Mouse (Mus musculus) urinary bladder, postnatal 10 days (tissue): Measurements from ENCODE around the gene Gm17783.
"Not testable (repeated sequence)": the region's sequence is repeated elsewhere in the genome, so short reads cannot be mapped to it uniquely, and the experiment has no call there.

Experiments used
- DNase-seq: peaks from one replicate; pipeline ENCODE4 v3.0.0; 2022; ENCODE audit warnings: low spot score

Gene Gm17783

DNA sequence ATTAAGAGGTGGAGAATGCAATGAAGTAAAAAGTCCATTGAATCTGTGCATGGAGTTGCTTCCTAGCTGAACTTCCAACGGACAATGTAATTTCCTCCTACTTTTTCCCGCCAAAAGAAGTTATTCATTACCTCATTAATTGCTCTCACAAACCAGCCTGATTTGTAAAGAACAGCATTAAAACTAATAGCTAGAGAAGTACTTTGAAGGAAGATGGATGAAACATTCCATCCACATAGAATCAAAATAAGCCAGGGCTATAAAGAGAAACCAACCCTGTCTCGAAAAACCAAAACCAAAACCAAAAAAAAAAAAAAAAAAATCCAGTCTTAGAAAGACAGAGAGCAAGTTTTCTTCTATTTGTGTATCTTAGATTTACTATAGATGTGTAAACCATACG is at the start of gene Gm17783:
TSS of gene Gm17783 (minus strand) at position 101 of the 400 bp plus-strand sequence.
- no peak for DNase-seq

DNA sequence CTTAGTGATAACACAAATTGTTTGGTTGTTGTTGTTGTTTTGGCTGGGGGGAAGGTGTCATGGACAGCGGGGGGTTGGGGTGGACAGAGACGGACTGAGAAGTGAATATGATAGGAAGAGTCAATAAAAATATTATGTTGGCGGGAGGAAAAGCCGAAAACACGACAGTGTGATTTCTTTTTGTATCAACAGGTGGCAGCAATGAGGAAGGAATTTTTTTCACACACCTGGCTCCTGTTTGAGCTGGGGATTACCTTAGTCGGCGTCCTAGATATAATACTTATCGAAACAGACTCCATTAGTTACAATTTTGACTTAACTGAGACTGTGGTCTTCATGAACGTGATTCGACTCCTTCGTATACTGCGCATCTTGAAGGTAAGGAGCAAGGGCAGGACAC is 48.0 kb upstream of the Gm17783 start:
- no peak for DNase-seq

DNA sequence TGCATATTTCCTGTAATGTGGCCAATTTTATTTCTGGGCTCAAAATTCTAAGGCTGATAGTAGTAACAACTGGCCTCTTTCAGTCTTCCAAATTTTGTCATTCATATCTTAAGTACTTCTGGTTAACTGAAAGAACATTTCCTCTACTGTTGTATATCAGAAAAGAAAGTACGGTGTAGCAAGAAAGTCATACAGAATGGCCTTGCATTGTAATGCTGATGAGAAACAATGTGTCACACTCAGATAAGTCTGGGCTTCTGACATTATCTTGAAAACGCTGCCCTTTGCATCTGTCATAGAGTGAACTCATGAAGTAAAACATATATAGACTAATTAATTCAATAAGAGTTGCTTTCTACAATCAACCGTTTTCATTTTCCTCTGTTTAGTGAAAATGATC is 40.5 kb upstream of the Gm17783 start:
- DNase-seq: no peak

DNA sequence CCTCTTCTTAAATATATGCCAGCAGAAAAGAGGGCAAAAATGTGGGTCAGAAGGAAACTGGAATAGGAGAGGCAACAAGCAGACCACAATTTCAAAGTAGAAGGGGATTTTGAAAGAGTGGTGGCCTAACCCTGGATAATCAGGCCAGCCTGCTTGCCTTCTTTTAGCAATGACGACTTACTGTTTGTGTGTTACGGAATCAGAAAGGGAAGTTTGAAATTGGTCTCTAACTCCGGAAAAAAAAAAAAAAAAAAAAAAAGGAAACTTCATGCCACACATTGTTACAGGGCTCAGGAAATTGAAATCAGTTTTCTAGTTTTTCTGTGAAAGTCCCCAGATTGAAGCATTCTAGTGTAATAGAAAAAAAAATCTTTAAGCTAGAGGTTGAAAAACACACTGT is 29.9 kb upstream of the Gm17783 start:
- DNase-seq: no peak

DNA sequence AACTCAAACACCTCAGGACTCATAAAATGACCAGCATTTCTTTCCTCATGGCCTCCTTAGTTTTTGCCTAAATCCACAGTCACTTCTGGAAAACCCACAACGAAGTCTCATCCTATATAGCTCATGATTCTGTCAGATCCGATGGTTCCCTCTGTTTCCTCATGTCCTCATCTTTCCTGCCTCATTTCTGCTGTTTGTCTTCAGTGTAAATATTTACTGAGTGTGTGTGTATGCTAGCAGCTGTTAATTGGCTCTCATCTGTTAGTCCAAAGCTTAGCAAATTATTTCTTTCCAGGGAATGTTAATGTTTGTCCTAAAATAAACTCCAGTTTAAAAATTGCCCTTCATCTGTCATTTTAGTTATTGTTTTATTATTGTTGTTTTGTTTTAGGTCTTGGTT is 19.7 kb upstream of the Gm17783 start:
- no peak for DNase-seq

DNA sequence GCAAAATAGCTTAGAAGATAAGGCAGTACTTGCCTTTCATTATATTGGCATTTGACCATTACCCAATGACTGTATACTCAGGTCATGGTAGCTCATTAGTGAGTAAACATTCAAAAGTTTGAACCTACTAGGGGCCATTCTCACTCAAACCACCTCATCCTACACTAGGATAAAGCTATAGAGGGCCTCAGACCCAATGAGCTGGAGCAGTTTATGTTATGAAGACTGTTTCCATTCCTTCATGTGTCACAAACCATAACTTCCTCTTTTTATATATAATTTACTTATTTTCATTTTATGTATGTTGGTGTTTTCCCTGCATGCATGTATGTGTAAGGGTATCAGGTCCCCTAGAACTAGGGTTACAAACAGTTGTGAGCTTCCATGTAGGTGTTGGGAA is 16.1 kb upstream of the Gm17783 start:
- DNase-seq: no peak

DNA sequence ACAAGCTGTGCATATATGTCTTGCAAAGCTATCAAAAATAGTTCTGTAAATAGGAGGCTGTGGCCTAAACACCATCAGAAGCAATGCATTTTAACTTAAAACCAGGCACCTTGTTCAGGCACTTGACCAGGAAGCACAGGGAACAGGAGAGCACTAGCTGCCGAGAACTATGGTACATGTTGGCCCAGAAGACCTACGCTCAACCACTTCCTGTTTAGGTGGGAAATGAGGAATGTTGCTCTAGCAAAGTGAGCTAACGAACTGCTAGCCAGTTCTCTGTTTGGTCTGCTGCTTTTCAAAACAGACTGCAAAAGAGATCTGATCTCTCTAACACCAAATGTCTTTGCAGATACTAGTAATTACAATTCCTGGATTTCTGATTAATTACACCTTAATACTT is 12.5 kb upstream of the Gm17783 start:
- DNase-seq: no peak

DNA sequence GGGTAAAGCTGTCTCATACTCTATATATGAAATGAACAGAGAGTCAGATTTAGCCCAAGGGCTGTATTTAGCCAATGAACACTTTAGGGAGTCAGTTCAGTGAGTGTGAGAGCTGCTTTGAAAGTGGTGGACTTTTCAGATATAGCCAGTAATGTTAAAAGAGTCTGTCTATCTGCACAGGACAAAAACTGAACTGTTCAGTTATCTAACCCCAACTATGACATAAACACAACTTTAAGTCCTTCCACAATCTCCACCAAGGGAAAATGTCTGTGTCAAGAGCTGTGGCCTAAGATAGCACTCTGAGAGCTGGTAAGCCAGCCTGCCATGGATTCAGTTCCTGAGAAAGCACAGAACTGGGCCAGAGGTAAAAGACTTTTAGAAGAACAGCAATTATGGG is 10.3 kb upstream of the Gm17783 start:
- DNase-seq: no peak

DNA sequence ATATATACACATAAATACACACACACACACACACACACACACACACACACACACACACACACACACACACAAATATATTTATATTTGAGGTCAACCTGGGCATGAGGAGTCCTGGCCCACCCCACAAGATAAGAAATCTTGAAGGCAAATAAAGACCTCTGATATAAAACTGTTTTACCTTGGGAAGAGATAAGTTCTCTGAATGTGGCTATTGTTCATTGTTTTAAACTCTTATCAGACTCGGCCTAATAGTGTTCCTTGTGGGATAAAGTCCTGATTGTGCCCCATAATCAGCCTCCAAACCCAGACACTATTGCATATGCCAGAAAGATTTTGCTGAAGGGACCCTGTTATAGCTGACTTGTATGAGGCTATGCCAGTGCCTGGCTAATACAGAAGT is 6.5 kb upstream of the Gm17783 start:
- DNase-seq: not testable (repeated sequence)

DNA sequence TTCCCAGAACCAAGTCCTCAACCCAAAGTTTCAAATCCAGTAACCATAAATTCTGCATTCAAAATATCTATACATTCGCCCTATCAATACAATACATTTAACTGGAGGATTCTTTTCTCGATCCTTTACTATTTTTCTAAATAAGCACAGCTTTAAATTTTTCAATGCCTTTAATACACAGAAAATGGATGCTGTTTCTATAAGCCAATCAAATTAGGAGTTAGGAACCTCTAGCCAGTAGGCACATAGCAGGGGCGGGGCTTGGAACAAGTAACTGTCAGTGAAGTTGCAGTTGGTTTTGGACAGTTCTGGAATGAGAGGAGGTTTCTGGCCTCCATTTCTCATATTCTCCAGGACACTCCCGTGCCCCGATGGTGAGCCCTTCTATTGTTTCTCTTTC is 3.2 kb upstream of the Gm17783 start, which contains the start of gene Slc9c1:
TSS of gene Slc9c1 (plus strand) at position 301 of the 400 bp plus-strand sequence.
- no peak for DNase-seq

DNA sequence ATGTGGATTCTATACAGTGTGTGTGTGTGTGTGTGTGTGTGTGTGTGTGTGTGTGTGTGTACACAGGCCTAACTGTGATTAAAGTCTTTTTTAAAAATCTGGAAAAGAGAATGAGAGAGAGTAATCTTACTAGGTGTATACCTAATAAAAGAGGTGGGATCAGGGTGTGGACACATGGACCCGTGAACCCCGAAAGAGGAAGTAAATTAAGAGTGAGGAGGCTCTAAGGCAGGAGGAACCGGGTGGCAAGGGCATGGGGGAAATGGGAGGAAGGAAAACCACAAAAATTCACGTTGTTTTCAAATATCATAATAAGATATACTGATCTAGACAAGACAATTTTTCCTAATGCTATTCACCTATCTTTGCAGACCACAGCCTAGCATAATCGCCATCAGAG is 6.3 kb downstream of the Gm17783 start:
- DNase-seq: no peak

DNA sequence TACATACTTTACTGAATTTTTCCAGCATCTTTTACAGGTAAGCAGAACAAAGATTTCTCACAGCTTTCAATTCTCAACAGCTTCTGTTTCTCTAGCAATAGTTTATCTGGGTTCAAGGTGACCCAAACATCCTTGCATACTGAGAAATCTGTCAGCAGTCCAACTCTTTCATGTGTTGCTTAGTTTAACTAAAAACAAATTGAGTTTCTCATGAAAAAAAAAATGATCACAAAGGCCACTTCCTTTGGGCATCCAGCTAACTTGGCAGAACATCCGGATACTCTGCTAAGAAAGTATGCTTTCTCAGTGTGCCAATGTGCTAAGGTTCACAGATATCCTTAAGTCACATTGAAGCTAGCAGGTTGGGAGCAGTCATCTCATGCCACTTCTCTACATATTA is 36.5 kb downstream of the Gm17783 start:
- no peak for DNase-seq

DNA sequence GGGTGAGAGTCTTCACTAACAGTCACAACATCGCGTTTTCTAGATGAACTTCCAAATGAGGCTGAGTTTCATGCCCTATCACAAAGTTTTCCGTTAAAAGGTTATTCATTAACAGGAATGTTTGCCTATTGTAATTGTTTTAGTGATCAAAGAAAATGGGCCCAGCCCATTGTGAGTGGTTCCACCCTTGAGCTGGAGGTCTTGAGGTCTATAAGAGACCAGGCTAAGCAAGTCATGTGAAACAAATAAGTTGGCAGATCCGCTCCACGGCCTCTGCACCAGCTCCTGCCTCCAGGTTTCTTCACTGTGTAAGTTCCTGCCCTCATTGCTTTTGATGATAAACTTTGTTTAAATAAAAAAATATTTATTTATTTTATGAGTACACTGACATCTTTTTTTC is 38.9 kb downstream of the Gm17783 start, which contains the start of gene Gm609:
TSS of gene Gm609 (minus strand) at position 43 of the 400 bp plus-strand sequence.
- DNase-seq: no peak

DNA sequence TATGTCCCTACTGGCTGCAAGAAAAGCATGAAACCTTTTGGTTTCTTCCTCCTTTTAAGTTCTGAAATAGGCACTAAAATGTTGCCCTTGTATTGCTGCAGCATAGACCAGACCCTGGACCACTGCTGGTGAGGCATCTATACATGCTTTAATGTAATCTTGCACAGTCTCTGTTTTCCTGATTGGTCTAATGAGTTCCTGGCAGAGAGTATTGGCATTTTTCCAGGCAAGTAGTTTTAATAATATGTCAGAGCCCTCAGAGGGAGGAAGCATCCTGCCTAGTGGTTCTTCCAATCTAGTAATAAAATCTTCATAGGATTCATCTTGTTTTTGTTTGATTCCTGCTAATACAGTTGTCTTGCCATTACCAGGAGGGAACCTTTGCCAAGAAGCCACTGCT is 54.9 kb downstream of the Gm17783 start:
- DNase-seq: no peak

DNA sequence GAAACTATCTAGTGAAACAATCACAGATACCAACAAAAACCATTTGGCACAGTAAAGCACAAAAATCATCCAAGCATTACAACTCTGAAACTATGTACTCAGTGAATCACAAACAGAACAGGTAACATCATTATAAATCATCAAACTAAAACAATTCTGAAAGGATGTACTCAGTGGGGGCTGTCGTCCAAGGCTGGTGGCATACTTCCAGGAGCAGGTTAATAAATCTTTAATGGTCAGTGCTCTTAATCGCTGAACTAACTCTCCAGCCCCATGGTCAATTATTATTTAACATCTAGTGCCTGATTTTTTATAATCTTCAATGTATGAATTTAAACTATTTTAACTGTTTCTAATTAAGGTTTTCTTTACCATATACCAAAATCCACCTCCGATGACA is 60.0 kb downstream of the Gm17783 start:
- DNase-seq: not testable (repeated sequence)
